Mouse (Mus musculus): ENCODE results near the gene Dclk1. TPM values are rescaled to one million over a fixed set of nuclear protein-coding genes. Genes with fewer than 3 reads are reported as not detected.

The Dclk1 gene
- polyA plus RNA-seq, 1 experiment from 2014 or later: 47.6 TPM

GRCm38 (mm10) chr3:55270920-55271319 lies 28.8 kb downstream of the Dclk1 start:
- H3K36me3 ChIP-seq (replicated peaks): peaks cover under 1% of the 10 kb centered on the region; the same call in 1 of the 2 replicates
- no peaks in the 10 kb centered on the region for H3K9me3 ChIP-seq
- 63% methylated on average over 5 of the region's 5 CpGs for WGBS
- no peak for DNase-seq (ENCODE audit: extremely low spot score, low spot score)
- no peak overlapping the region for H3K4me3 ChIP-seq
- H3K4me1 ChIP-seq: peaks cover 10% of the 10 kb centered on the region
- H3K27me3 ChIP-seq (ENCODE audit: poor library complexity, severe bottlenecking): no peaks in the 10 kb centered on the region
- H3K27ac ChIP-seq: no peak overlapping the region

- no peaks in the 10 kb centered on the region for H3K36me3 ChIP-seq (replicated peaks)
- H3K27ac ChIP-seq: no peak overlapping the region
- H3K4me3 ChIP-seq: no peak overlapping the region
- no peaks in the 10 kb centered on the region for H3K27me3 ChIP-seq (ENCODE audit: poor library complexity, severe bottlenecking)
- H3K4me1 ChIP-seq: peaks cover 10% of the 10 kb centered on the region
- H3K9me3 ChIP-seq: no peaks in the 10 kb centered on the region
- DNase-seq (ENCODE audit: extremely low spot score, low spot score): no peak
- WGBS: 91% methylated on average over 6 of the region's 6 CpGs
Observed at GRCm38 (mm10) chr3:55272536-55272935, 30.4 kb downstream of the Dclk1 start.

- no peaks in the 10 kb centered on the region for H3K9me3 ChIP-seq
- no peak for DNase-seq (ENCODE audit: extremely low spot score, low spot score)
- WGBS: 93% methylated on average over 3 of the region's 3 CpGs
- H3K27ac ChIP-seq: no peak overlapping the region
- peaks cover 10% of the 10 kb centered on the region for H3K4me1 ChIP-seq
- no peaks in the 10 kb centered on the region for H3K36me3 ChIP-seq (replicated peaks)
- no peaks in the 10 kb centered on the region for H3K27me3 ChIP-seq (ENCODE audit: poor library complexity, severe bottlenecking)
- no peak overlapping the region for H3K4me3 ChIP-seq
Observed at GRCm38 (mm10) chr3:55276446-55276845, 34.3 kb downstream of the Dclk1 start.

GRCm38 (mm10) chr3:55276851-55277250 lies 34.7 kb downstream of the Dclk1 start:
- Histone ChIP-seq H3K4me3 (no peak overlapping the region), H3K36me3 (replicated peaks) (no peaks in the 10 kb centered on the region), H3K27me3 (ENCODE audit: poor library complexity, severe bottlenecking) (no peaks in the 10 kb centered on the region), H3K4me1 (peaks cover 10% of the 10 kb centered on the region), H3K27ac (no peak overlapping the region), H3K9me3 (no peaks in the 10 kb centered on the region)
- DNase-seq (ENCODE audit: extremely low spot score, low spot score): no peak
- WGBS: 90% methylated on average over 1 of the region's 1 CpGs

GRCm38 (mm10) chr3:55277829-55278228 lies 35.7 kb downstream of the Dclk1 start:
- H3K27me3 ChIP-seq (ENCODE audit: poor library complexity, severe bottlenecking): no peaks in the 10 kb centered on the region
- DNase-seq (ENCODE audit: extremely low spot score, low spot score): no peak
- no peak overlapping the region for H3K4me3 ChIP-seq
- WGBS: 87% methylated on average over 1 of the region's 1 CpGs
- H3K4me1 ChIP-seq: peaks cover 10% of the 10 kb centered on the region
- no peak overlapping the region for H3K27ac ChIP-seq
- no peaks in the 10 kb centered on the region for H3K36me3 ChIP-seq (replicated peaks)
- no peaks in the 10 kb centered on the region for H3K9me3 ChIP-seq

GRCm38 (mm10) chr3:55279923-55280322 lies 37.8 kb downstream of the Dclk1 start:
- H3K27ac ChIP-seq: 0 out of 2 replicates have a peak overlapping the region, but pooled peaks have one; percentile 5
- H3K4me1 ChIP-seq: peaks cover 22% of the 10 kb centered on the region
- H3K36me3 ChIP-seq (replicated peaks): no peaks in the 10 kb centered on the region
- no peaks in the 10 kb centered on the region for H3K9me3 ChIP-seq
- no peak for DNase-seq (ENCODE audit: extremely low spot score, low spot score)
- no peak overlapping the region for H3K4me3 ChIP-seq
- 77% methylated on average over 4 of the region's 4 CpGs for WGBS
- no peaks in the 10 kb centered on the region for H3K27me3 ChIP-seq (ENCODE audit: poor library complexity, severe bottlenecking)

- Histone ChIP-seq H3K27ac (0 out of 2 replicates have a peak overlapping the region, but pooled peaks have one; percentile 5), H3K9me3 (no peaks in the 10 kb centered on the region), H3K36me3 (replicated peaks) (no peaks in the 10 kb centered on the region), H3K4me3 (no peak overlapping the region), H3K4me1 (peaks cover 25% of the 10 kb centered on the region), H3K27me3 (ENCODE audit: poor library complexity, severe bottlenecking) (no peaks in the 10 kb centered on the region)
- no peak for DNase-seq (ENCODE audit: extremely low spot score, low spot score)
Observed at GRCm38 (mm10) chr3:55280471-55280870, 38.3 kb downstream of the Dclk1 start.

- Histone ChIP-seq H3K9me3 (no peaks in the 10 kb centered on the region), H3K4me1 (peaks cover 30% of the 10 kb centered on the region), H3K4me3 (no peak overlapping the region), H3K27ac (peak overlapping the region; percentile 53; the same call in 1 of the 2 replicates), H3K36me3 (replicated peaks) (no peaks in the 10 kb centered on the region), H3K27me3 (ENCODE audit: poor library complexity, severe bottlenecking) (no peaks in the 10 kb centered on the region)
- 59% methylated on average over 3 of the region's 3 CpGs for WGBS
- DNase-seq (ENCODE audit: extremely low spot score, low spot score): no peak
Observed at GRCm38 (mm10) chr3:55284215-55284614, 42.1 kb downstream of the Dclk1 start.

GRCm38 (mm10) chr3:55288726-55289125 lies 46.6 kb downstream of the Dclk1 start:
- H3K27me3 ChIP-seq (ENCODE audit: poor library complexity, severe bottlenecking): no peaks in the 10 kb centered on the region
- no peak for DNase-seq (ENCODE audit: extremely low spot score, low spot score)
- no peaks in the 10 kb centered on the region for H3K36me3 ChIP-seq (replicated peaks)
- peaks cover 19% of the 10 kb centered on the region for H3K4me1 ChIP-seq
- H3K4me3 ChIP-seq: no peak overlapping the region
- H3K9me3 ChIP-seq: no peaks in the 10 kb centered on the region
- no peak overlapping the region for H3K27ac ChIP-seq
- 49% methylated on average over 4 of the region's 4 CpGs for WGBS

GRCm38 (mm10) chr3:55291964-55292363 lies 49.8 kb downstream of the Dclk1 start:
- Histone ChIP-seq H3K36me3 (replicated peaks) (no peaks in the 10 kb centered on the region), H3K4me3 (no peak overlapping the region), H3K4me1 (peaks cover 5% of the 10 kb centered on the region), H3K9me3 (no peaks in the 10 kb centered on the region), H3K27me3 (ENCODE audit: poor library complexity, severe bottlenecking) (no peaks in the 10 kb centered on the region), H3K27ac (no peak overlapping the region)
- no peak for DNase-seq (ENCODE audit: extremely low spot score, low spot score)
- WGBS: 92% methylated on average over 4 of the region's 4 CpGs

GRCm38 (mm10) chr3:55292783-55293430 lies 50.7 kb downstream of the Dclk1 start:
- H3K27ac ChIP-seq: no peak overlapping the region
- DNase-seq (ENCODE audit: extremely low spot score, low spot score): no peak
- WGBS: 87% methylated on average over 10 of the region's 10 CpGs

GRCm38 (mm10) chr3:55305653-55306052 lies 63.5 kb downstream of the Dclk1 start:
- H3K4me1 ChIP-seq: peaks cover 19% of the 10 kb centered on the region

More at GRCm38 (mm10) chr3:55292783-55293430, 50.7 kb downstream of the Dclk1 start:
- Histone ChIP-seq H3K4me1 (peaks cover 5% of the 10 kb centered on the region), H3K4me3 (no peak overlapping the region), H3K36me3 (replicated peaks) (no peaks in the 10 kb centered on the region), H3K9me3 (no peaks in the 10 kb centered on the region), H3K27me3 (ENCODE audit: poor library complexity, severe bottlenecking) (no peaks in the 10 kb centered on the region)

GRCm38 (mm10) chr3:55307553-55308177 lies 65.5 kb downstream of the Dclk1 start:
- Histone ChIP-seq H3K27ac (no peak overlapping the region), H3K9me3 (no peaks in the 10 kb centered on the region), H3K4me1 (peaks cover 19% of the 10 kb centered on the region), H3K36me3 (replicated peaks) (no peaks in the 10 kb centered on the region), H3K4me3 (no peak overlapping the region), H3K27me3 (ENCODE audit: poor library complexity, severe bottlenecking) (no peaks in the 10 kb centered on the region)
- DNase-seq (ENCODE audit: extremely low spot score, low spot score): no peak
- WGBS: 49% methylated on average over 7 of the region's 7 CpGs

More at GRCm38 (mm10) chr3:55305653-55306052, 63.5 kb downstream of the Dclk1 start:
- no peaks in the 10 kb centered on the region for H3K27me3 ChIP-seq (ENCODE audit: poor library complexity, severe bottlenecking)
- peaks cover 4% of the 10 kb centered on the region; the same call in 1 of the 2 replicates for H3K9me3 ChIP-seq
- no peaks in the 10 kb centered on the region for H3K36me3 ChIP-seq (replicated peaks)
- no peak for DNase-seq (ENCODE audit: extremely low spot score, low spot score)
- no peak overlapping the region for H3K4me3 ChIP-seq
- no peak overlapping the region for H3K27ac ChIP-seq
